Mouse (Mus musculus) testis, adult 2 months (tissue): ENCODE results near the gene Asb6. TPM values are rescaled to one million over a fixed set of nuclear protein-coding genes. Genes with fewer than 3 reads are reported as not detected.

Experiments
- H3K27ac ChIP-seq: fragments of 200-500 bp; 2 replicates; pipeline ENCODE4 v1.5.1; 2012; ENCODE audit warnings: low read depth, low read length; ENCODE audit not compliant: control insufficient read depth, insufficient read depth
- H3K27me3 ChIP-seq: fragments of 200-500 bp; 2 replicates; pipeline ENCODE4 v1.6.1; 2012; ENCODE audit warnings: mild to moderate bottlenecking, low read length, moderate library complexity; ENCODE audit not compliant: control insufficient read depth, insufficient read depth
- H3K36me3 ChIP-seq: fragments of 200-500 bp; 2 replicates; pipeline ENCODE4 v1.6.1; 2012; ENCODE audit warnings: mild to moderate bottlenecking, low read length; ENCODE audit not compliant: control insufficient read depth, insufficient read depth
- H3K4me1 ChIP-seq: fragments of 200-500 bp; 2 replicates; pipeline ENCODE4 v1.6.1; 2012; ENCODE audit warnings: low read length; ENCODE audit not compliant: control insufficient read depth, insufficient read depth
- H3K4me3 ChIP-seq: fragments of 200-500 bp; 2 replicates; pipeline ENCODE4 v1.5.1; 2012; ENCODE audit warnings: low read depth, mild to moderate bottlenecking, low read length, moderate library complexity, mixed read lengths; ENCODE audit not compliant: control insufficient read depth
- CTCF ChIP-seq: fragments of 200-500 bp; IDR thresholded peaks from 2 replicates; pipeline ENCODE4 v1.5.1; 2012; ENCODE audit warnings: low read depth, mild to moderate bottlenecking, inconsistent platforms, low read length, moderate library complexity; ENCODE audit not compliant: control insufficient read depth, insufficient read depth, insufficient replicate concordance
- POLR2A ChIP-seq: fragments of 200-500 bp; IDR thresholded peaks from 2 replicates; pipeline ENCODE4 v1.6.1; 2012; ENCODE audit warnings: low read depth, mild to moderate bottlenecking, inconsistent platforms, low read length, moderate library complexity; ENCODE audit not compliant: control insufficient read depth
- polyA plus RNA-seq: library from polyadenylated mRNA; depleted of rRNA; stranded (reverse); fragments of >200 nt; gene quantifications from 2 replicates; pipeline ENCODE4 v1.2.3, GENCODE M21; 2012

The Asb6 gene
- polyA plus RNA-seq, 1 experiment, result 10.5 TPM

- Histone ChIP-seq H3K27ac (no peak overlapping the region), H3K36me3 (no peaks in the 10 kb centered on the region), H3K27me3 (no peaks in the 10 kb centered on the region), H3K4me1 (no peaks in the 10 kb centered on the region), H3K4me3 (no peak overlapping the region)
- TF ChIP-seq POLR2A, result no peak
- no peak for TF ChIP-seq CTCF
Measured at GRCm38 (mm10) chr2:30819873-30820272, 10.3 kb downstream of the Asb6 start.

GRCm38 (mm10) chr2:30816383-30816782 is 13.8 kb downstream of the Asb6 start:
- Histone ChIP-seq H3K27ac (no peak overlapping the region), H3K27me3 (no peaks in the 10 kb centered on the region), H3K36me3 (no peaks in the 10 kb centered on the region; the same call in 1 of the 2 replicates), H3K4me1 (no peaks in the 10 kb centered on the region), H3K4me3 (no peak overlapping the region)
- TF ChIP-seq POLR2A (no peak), CTCF (no peak)

DNA sequence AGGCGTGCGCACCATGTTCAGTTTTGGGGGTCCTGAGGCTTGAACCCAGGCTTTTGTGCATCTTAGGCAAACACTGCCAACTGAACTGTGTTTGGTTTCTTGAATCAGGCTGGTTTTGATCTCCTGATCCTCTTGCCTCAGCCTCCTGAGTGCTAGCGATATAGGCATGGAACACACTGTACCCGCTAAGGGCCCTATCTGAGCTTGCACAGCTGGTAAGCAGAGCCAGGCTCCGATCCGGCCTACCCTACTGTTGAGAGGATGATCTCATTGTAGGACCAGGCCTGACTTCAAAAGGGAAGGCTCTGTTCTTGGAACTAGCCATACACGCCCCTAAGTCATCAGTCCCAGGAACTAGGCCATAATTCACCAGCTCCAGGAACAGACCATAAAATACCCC is 19.6 kb downstream of the Asb6 start:
- TF ChIP-seq CTCF, result no peak
- TF ChIP-seq POLR2A, result no peak
- Histone ChIP-seq H3K4me1 (peaks cover 7% of the 10 kb centered on the region; the same call in 1 of the 2 replicates), H3K4me3 (peak overlapping the region; percentile 53), H3K27me3 (no peaks in the 10 kb centered on the region), H3K27ac (no peak overlapping the region), H3K36me3 (no peaks in the 10 kb centered on the region; the same call in 1 of the 2 replicates)

- Histone ChIP-seq H3K36me3 (no peaks in the 10 kb centered on the region; the same call in 1 of the 2 replicates), H3K27me3 (no peaks in the 10 kb centered on the region), H3K4me1 (peaks cover 7% of the 10 kb centered on the region; the same call in 1 of the 2 replicates), H3K27ac (no peak overlapping the region; the same call in 1 of the 2 replicates), H3K4me3 (peak overlapping the region; percentile 73)
- TF ChIP-seq CTCF (no peak), POLR2A (no peak)
Measured at GRCm38 (mm10) chr2:30809503-30809902, 20.6 kb downstream of the Asb6 start.

GRCm38 (mm10) chr2:30808296-30808655 is 21.9 kb downstream of the Asb6 start:
- TF ChIP-seq POLR2A (no peak), CTCF (no peak)
- Histone ChIP-seq H3K27me3 (no peaks in the 10 kb centered on the region), H3K4me1 (peaks cover 7% of the 10 kb centered on the region; the same call in 1 of the 2 replicates), H3K4me3 (peak overlapping the region; percentile 96), H3K27ac (peak overlapping the region; percentile 97), H3K36me3 (no peaks in the 10 kb centered on the region; the same call in 1 of the 2 replicates)

GRCm38 (mm10) chr2:30807648-30808295 is 22.4 kb downstream of the Asb6 start, which contains the start of gene Ntmt1:
Gene Ntmt1, plus strand, starts transcription at chr2:30807826.
- Histone ChIP-seq H3K36me3 (no peaks in the 10 kb centered on the region; the same call in 1 of the 2 replicates), H3K4me1 (peaks cover 7% of the 10 kb centered on the region; the same call in 1 of the 2 replicates), H3K27me3 (no peaks in the 10 kb centered on the region), H3K27ac (peak within 1 kb of the TSS; percentile 97), H3K4me3 (peak within 1 kb of the TSS; percentile 96)
- TF ChIP-seq CTCF (no peak), POLR2A (peak; percentile 97)

GRCm38 (mm10) chr2:30807147-30807647 is 22.9 kb downstream of the Asb6 start:
- H3K4me3 ChIP-seq, result peak overlapping the region; percentile 96
- TF ChIP-seq CTCF (no peak), POLR2A (no peak)
- no peaks in the 10 kb centered on the region; the same call in 1 of the 2 replicates for H3K36me3 ChIP-seq
- H3K4me1 ChIP-seq, result peaks cover 7% of the 10 kb centered on the region; the same call in 1 of the 2 replicates
- H3K27ac ChIP-seq, result peak overlapping the region; percentile 97
- no peaks in the 10 kb centered on the region for H3K27me3 ChIP-seq
